Mouse (Mus musculus) lung, postnatal 4 days (tissue): ENCODE results near the gene Efcab11.

Experiments
- DNase-seq, 2 experiments: peaks; one replicate each; pipeline ENCODE4 v3.0.0; 2021

Efcab11 gene

GRCm38 (mm10) chr12:99739211-99739610 is 145.0 kb downstream of the Efcab11 start:
- DNase-seq = no peak

- no peak for DNase-seq
Observed at GRCm38 (mm10) chr12:99738256-99738655, 146.0 kb downstream of the Efcab11 start.

- no peak for DNase-seq
Observed at GRCm38 (mm10) chr12:99736971-99737370, 147.3 kb downstream of the Efcab11 start.

GRCm38 (mm10) chr12:99735172-99735571 is 149.1 kb downstream of the Efcab11 start:
- no peak for DNase-seq

- DNase-seq = no peak
Observed at GRCm38 (mm10) chr12:99724206-99724605, 160.0 kb downstream of the Efcab11 start.

GRCm38 (mm10) chr12:99723791-99724190 is 160.4 kb downstream of the Efcab11 start:
- DNase-seq = no peak

GRCm38 (mm10) chr12:99721318-99721717 is 162.9 kb downstream of the Efcab11 start:
- peak in 1 of 2 experiments; percentile 32 for DNase-seq

GRCm38 (mm10) chr12:99719777-99720176 is 164.5 kb downstream of the Efcab11 start:
- DNase-seq = no peak

GRCm38 (mm10) chr12:99718161-99718560 is 166.1 kb downstream of the Efcab11 start:
- DNase-seq = no peak

- DNase-seq = no peak
Observed at GRCm38 (mm10) chr12:99716038-99716610, 168.1 kb downstream of the Efcab11 start.

- no peak for DNase-seq
Observed at GRCm38 (mm10) chr12:99715129-99716037, 168.9 kb downstream of the Efcab11 start.

- DNase-seq = no peak
Observed at GRCm38 (mm10) chr12:99712214-99712613, 172.0 kb downstream of the Efcab11 start.

- DNase-seq = no peak
Observed at GRCm38 (mm10) chr12:99702248-99702647, 182.0 kb downstream of the Efcab11 start.

- DNase-seq = no peak
Observed at GRCm38 (mm10) chr12:99700380-99700779, 183.9 kb downstream of the Efcab11 start.

- no peak for DNase-seq
Observed at GRCm38 (mm10) chr12:99699379-99700023, 184.7 kb downstream of the Efcab11 start.

- DNase-seq = no peak
Observed at GRCm38 (mm10) chr12:99694066-99694465, 190.2 kb downstream of the Efcab11 start.

GRCm38 (mm10) chr12:99686418-99686992 is 197.7 kb downstream of the Efcab11 start:
- peak in 1 of 2 experiments; percentile 12 for DNase-seq

- no peak for DNase-seq
Observed at GRCm38 (mm10) chr12:99685451-99686100, 198.7 kb downstream of the Efcab11 start.

GRCm38 (mm10) chr12:99681681-99682080 is 202.6 kb downstream of the Efcab11 start:
- DNase-seq = no peak

- no peak for DNase-seq
Observed at GRCm38 (mm10) chr12:99671866-99672191, 212.4 kb downstream of the Efcab11 start.

GRCm38 (mm10) chr12:99671162-99671865 is 212.9 kb downstream of the Efcab11 start:
- DNase-seq = peak; percentile 47 to 74

GRCm38 (mm10) chr12:99670762-99671152 is 213.5 kb downstream of the Efcab11 start:
- no peak for DNase-seq
